Mouse (Mus musculus): ENCODE results near the gene Pip5k1c. TPM values are rescaled to one million over a fixed set of nuclear protein-coding genes. Genes with fewer than 3 reads are reported as not detected.

Pip5k1c gene
- total RNA-seq, 2 experiments from 2014 or later, result 18.9 to 32.4 TPM

GRCm38 (mm10) chr10:81279496-81279895 lies 13.3 kb upstream of the Pip5k1c start:
- peak; percentile 39; the same call in 1 of the 2 replicates for ATAC-seq (replicated peaks; ENCODE audit: poor library complexity)

GRCm38 (mm10) chr10:81284189-81284588 lies 8.6 kb upstream of the Pip5k1c start:
- no peak for ATAC-seq (replicated peaks; ENCODE audit: poor library complexity)

DNA sequence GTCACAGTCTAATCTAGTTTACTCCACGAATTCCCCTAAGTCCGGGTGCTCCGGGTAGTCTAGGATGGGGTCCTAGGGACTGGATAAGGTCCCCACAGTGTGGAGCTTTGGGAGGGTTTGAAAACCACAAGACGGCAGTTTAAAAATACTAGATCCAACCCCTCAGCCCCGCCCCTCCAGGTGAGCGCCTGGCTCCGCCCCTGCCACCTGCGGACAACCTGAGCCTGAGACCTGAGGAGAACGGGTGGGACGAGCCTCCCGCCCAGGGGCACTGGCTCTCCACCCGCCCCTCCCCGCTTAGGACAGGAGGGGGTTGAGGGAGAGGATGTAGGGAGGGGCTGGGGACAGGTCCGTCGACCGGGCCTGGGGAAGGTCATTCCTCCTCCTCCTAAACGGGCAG lies 8.0 kb upstream of the Pip5k1c start:
- ATAC-seq (replicated peaks; ENCODE audit: poor library complexity), result no peak

DNA sequence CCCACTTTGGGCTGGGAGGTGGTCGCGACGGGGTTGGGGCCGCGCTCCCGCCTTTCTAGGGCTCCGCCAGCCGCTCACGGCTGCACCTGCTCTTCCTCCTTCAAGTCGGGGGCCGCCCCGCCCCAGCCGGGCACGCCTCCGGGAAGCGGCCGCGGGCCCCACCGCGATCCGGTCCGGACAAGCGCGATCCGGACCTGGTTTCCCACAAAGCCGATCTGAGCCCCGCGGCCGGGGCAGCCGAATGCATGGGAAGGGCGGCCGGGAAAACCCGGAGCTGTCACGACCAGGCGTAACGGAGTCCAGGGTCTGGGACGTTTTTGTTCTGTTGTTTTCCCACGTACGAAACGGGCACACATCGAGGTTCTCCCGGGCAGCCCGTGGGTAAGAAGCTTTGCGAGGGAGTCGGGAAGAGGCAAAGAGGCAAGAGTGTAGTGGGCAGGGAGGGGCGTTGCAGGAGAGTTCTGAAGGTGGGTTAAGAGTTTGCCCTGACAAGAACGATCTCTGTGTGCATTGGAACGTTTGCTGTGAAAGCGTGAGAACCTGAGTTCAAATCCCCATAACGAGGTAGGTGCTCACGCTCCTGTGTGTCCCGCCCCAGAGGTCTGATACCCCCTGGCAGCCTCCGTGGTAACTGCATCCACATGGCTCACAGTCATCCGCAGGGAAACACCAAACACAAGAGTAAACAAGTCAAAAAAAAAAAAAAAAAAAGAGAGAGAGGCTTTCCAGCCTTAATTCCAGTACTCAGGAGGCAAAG lies 6.9 kb upstream of the Pip5k1c start:
- ATAC-seq (replicated peaks; ENCODE audit: poor library complexity), result peak; percentile 83

- no peak for ATAC-seq (replicated peaks; ENCODE audit: poor library complexity)
Observed at GRCm38 (mm10) chr10:81286586-81286985, 6.2 kb upstream of the Pip5k1c start.

GRCm38 (mm10) chr10:81287513-81288157 lies 5.1 kb upstream of the Pip5k1c start:
- 0 out of 2 replicates have a peak, but pooled peaks have one; percentile 10 for ATAC-seq (replicated peaks; ENCODE audit: poor library complexity)

- no peak for ATAC-seq (replicated peaks; ENCODE audit: poor library complexity)
Observed at GRCm38 (mm10) chr10:81288601-81289000, 4.2 kb upstream of the Pip5k1c start.

DNA sequence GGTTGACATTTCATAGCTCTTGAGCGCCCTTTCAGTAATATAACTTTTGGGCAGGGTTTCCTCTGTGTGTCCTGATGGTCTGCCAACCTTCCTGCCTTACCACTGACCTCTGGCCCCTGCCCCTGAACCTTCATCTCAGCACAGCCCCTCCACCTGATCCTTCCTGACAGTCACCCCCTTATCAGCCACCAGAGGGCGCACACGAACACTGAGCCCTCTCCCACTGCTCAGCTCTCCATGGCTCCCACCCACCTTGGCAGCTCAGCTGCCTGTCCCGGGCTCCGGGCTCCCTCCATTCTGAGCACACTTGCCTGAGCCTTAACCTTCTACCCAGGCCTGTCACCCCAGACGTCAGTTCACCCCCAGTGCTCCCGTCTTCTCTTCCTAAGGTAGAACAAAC lies 3.5 kb upstream of the Pip5k1c start:
- ATAC-seq (replicated peaks; ENCODE audit: poor library complexity), result peak; percentile 23

GRCm38 (mm10) chr10:81289811-81290210 lies 3.0 kb upstream of the Pip5k1c start:
- no peak for ATAC-seq (replicated peaks; ENCODE audit: poor library complexity)

GRCm38 (mm10) chr10:81290698-81291460 lies 1.9 kb upstream of the Pip5k1c start:
- no peak for ATAC-seq (replicated peaks; ENCODE audit: poor library complexity)

- ATAC-seq (replicated peaks; ENCODE audit: poor library complexity), result no peak
Observed at GRCm38 (mm10) chr10:81291511-81292104, 1.2 kb upstream of the Pip5k1c start, which contains the start of gene Tjp3. TSS of gene Tjp3 (minus strand) at chr10:81291581.

DNA sequence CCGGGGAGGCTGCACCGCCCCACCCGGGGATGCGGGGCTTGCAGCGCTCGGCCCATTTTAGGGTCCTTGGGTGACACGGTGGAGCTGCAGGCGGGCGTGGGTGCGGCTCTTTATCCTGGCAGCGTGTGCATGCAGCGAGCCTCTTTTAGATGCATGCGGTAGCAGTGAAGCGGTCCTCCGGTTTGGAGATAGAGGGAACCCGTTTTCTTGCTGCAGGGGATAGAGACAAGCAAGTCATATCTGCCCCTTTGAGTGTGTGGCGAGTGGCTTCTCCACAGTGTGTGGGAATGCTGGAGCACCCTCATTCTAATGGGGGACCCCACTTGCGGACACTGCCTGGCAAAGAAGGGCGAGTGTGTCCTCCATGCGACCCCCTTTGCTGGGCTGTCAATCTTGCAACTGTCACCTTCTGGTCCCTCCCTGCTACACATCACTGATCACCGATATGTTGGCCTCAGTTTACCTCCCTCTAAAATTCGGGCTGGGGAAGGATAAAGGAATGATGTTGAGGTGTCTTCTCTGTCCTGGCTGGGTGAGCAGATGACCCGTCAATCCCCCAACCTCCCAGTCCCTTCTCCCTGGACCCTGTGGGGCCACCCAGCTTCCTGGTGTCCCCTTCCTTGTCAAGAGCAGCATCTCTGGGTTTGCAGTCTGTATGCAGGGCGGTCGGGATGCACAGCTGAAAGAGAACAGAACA lies 719 bp downstream of the Pip5k1c start:
- no peak for ATAC-seq (replicated peaks; ENCODE audit: poor library complexity)

GRCm38 (mm10) chr10:81294442-81294841 lies 1.7 kb downstream of the Pip5k1c start:
- ATAC-seq (replicated peaks; ENCODE audit: poor library complexity), result no peak

- ATAC-seq (replicated peaks; ENCODE audit: poor library complexity), result no peak
Observed at GRCm38 (mm10) chr10:81295185-81295584, 2.4 kb downstream of the Pip5k1c start.

DNA sequence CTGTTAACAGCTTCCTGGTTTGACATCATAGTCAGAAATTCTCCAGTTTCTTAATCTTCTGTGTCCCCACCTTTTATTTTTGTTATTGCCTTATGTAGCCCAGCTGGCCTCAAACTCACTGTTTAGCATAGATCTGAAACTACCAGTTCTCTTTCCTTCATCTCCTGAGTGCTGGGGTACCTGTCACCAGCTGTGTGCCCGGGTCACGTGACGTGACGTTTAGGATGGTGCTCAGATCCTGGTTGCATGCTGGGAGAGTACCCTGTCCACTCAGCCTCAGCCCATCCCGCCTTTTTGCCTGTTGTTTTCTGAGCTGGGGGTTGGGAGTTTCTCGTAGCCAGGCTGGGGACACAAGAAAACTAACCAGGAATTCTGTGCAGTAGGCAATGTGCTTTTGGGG lies 4.5 kb downstream of the Pip5k1c start:
- no peak for ATAC-seq (replicated peaks; ENCODE audit: poor library complexity)

DNA sequence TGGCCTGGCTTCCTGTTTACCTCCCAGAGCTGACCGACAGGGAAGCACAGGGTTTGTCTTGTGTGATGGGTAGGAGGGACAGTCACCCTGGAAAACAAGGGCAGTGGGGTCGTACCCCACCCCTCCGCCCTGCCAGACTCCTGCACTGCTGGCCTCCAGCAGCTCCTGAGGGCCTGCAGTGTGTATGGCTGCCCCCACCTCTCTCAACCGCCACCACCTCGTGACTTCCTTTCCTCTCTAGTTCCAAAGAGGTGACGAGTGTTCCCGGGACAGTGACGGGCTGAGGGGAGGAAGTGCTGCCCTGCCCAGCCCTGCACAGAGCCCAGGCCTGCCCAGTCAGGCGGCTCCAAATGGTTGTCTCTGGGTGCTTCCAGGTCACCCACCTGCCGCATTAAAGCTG lies 5.1 kb downstream of the Pip5k1c start:
- peak; percentile 57 for ATAC-seq (replicated peaks; ENCODE audit: poor library complexity)

- peak; percentile 58 for ATAC-seq (replicated peaks; ENCODE audit: poor library complexity)
Observed at GRCm38 (mm10) chr10:81298369-81299100, 5.8 kb downstream of the Pip5k1c start.

DNA sequence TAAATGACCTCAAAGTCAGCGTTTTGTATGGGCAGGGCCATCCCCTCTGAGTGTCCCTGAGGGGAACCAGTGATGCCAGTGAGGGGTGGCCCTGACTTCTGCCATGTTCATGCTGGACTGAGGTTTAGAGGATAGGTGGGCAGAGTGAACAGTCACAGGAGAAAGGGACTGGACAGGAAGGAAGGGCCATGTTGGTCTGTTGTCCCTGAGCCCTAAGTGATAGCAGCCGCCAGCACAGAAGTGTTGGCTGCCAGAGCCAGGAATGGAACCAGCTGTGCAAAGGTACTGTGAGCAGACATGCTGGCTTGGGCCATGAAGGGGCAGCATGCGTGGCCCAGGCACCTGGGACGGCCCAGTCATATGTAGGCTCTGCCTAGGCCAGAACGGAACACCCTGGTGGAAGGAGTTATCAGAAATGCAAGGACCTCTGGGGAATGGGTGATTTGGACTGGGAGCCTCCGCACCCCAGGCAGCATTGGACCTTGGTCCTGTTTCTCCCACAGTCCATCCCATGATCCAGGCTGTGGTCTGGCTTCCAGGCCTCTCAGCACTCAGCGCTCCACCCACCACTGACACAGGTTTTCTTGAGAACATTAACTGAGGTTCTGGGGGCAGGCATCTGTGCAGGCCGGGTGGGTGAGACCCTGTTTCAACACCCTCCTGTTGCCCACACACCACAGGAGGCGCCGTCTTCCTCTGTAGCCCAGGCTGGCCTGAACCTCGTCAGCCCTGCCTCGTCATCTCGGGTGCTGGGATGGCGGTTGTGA lies 7.0 kb downstream of the Pip5k1c start:
- no peak for ATAC-seq (replicated peaks; ENCODE audit: poor library complexity)

GRCm38 (mm10) chr10:81300352-81300907 lies 7.7 kb downstream of the Pip5k1c start:
- no peak for ATAC-seq (replicated peaks; ENCODE audit: poor library complexity)
